Mouse (Mus musculus) CD4-positive, CD25-positive, alpha-beta regulatory T cell, adult 4 months (primary cell): ENCODE measurements around the gene 4933434E20Rik. TPM values are rescaled to one million over a fixed set of nuclear protein-coding genes. Genes with fewer than 3 reads are reported as not detected.

ENCODE experiments used
- ATAC-seq: one replicate; pipeline ENCODE4 v1.8.0; 2017
- polyA plus RNA-seq, 2 experiments: library from polyadenylated mRNA; unstranded; fragments of 100-300 nt; shearing (Covaris generic); gene quantifications; one replicate each; pipeline ENCODE4 v1.2.1; 2017

Gene 4933434E20Rik
- polyA plus RNA-seq, 2 experiments from 2014 or later = 371 to 424 TPM

DNA sequence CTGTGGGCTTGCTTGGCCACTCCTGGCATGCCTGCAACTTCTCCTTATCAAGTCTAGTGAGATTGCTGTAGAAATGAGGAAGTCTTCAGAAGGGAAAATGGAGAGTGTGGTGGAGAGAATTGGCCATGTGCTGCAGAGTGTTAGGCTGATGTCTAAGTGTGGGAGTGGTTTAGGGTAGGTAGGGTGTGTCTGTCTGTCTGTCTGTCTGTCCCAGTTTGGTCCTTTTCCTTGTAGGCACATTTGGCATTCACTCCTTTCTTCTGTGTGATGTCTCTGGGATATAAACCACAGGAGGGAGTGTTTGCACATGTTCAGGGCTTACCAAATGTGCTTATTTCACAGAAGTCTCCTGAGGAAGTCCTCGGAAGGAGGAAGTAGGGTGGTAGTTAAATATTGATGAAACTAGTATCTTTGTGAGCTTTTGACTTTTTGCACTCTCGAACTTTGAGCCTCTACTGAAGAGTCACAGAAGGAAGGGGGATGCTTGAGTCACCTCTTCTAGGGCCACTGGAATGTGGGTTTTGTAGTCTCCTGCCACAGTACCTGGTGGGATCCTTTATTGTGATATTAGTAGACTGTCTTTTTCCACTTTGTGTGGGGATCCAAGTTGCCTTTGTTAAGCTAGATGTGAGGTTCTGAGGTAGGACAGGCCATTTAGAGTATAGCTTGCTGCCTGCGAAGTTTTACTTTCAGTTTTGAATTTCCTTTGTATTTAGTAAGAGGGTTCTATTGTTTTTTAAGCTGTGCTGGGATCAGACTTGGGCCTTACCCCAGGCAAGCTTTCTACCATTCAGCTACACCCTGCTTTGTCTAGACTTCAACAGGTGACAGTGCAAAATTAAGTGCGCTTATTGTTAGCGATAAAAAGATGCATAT lies 30.2 kb downstream of the 4933434E20Rik start:
- ATAC-seq = no peak

DNA sequence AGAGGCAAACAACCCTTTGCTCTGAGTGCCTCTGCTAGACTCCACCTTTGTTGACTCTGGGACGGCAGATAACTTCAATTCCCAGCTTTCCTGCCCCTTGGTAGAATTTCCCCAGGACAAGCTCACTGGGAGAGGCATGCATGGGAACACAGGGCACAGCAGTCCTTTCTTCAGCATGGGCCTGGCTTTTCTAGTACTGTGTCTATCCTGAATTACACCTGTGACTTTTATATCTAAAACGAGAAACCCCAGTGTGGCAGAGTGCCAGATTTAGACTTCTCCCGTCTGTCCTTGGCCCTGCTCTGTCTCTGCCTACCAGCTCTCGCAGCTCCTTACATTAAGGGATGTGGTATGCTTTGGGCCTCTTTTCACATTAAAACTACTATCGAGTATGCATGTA lies 31.6 kb downstream of the 4933434E20Rik start:
- no peak for ATAC-seq

DNA sequence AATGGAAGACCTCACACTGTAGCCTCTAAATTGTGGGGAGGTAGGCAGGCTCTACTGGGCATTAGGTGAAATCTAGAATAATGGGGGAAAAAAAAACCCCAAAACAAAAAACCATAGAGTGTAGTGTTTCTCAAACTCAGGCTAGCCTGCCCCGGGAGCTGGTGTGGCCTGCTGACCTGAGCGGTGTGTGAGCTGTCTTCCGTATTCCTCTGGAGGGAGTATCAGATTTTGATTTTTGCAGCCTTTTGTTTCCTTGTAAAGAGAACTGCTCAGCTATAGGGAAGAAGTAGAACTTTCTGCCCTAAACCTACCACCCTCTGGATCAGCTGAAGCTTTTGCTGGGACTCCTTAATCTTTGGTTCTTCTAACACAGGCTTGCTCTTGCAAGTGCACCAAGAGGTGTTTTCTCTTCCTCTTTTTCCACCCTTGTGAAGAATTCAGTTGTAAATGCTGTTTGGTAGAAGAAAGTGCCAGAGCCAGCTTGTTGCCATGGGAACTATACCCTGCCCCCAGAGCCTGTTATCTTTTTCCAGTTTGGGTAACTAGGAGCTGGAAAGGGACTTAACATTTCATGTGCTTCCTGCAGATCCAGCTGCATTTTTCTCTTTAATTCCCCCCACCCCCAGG lies 32.4 kb downstream of the 4933434E20Rik start:
- ATAC-seq = no peak

DNA sequence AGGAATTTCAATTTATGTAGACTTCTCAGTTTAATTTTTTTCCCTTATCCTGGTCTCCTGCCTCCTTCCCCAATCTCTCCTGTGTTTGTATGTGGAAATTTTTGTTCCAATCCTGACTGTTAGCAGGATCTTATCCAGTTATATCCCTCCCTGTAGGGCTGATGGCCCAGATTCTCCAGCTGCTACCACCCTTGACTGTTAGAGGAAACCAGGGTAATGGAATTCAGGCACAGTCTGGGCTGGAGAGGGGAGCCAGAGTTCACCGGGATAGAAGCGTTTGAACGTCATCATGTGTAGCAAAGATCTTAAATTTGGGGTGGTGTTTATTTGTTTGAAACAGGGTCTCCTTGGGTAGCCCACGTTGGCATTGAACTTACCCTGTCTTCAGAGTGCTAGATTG lies 33.4 kb downstream of the 4933434E20Rik start:
- ATAC-seq = no peak

DNA sequence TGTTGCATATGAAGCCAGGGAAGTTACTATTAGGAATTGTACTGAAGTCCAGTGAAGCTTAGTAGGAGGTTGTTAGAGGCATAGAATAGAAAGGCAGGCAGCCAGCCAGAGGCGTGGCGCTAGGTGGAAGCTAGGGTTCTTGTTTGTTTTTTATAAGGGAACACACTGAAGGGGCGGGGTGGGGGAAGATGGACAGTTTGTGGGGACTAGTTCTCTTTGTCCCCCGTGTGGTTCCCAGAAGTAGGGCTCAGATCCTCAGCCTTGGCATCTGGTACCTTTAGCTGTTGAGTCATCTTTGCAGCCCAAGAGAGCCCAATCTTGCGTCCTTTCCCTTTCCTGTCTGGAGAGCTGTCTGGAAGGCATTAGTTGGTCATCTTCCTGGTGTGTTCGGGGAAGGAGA lies 33.8 kb downstream of the 4933434E20Rik start:
- no peak for ATAC-seq

DNA sequence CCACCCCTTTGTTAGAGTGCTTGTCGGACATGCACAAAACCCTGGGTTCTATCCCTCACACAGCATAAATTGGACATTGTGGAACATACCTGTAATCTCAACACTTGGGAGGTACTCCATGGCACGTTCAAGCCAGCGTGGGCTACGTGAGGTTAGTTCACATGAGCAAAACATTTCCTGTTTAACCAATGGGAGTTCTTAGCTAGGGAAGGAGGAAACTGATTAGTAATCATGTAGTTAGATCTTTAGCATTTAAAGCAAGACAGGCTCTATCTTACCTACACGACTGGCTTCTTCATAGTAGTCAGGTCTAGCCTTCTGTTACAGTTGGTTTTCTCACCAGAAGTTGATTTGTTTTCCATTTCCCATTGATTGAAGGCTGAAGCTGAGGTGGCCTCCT lies 34.6 kb downstream of the 4933434E20Rik start:
- peak; percentile 38 for ATAC-seq

DNA sequence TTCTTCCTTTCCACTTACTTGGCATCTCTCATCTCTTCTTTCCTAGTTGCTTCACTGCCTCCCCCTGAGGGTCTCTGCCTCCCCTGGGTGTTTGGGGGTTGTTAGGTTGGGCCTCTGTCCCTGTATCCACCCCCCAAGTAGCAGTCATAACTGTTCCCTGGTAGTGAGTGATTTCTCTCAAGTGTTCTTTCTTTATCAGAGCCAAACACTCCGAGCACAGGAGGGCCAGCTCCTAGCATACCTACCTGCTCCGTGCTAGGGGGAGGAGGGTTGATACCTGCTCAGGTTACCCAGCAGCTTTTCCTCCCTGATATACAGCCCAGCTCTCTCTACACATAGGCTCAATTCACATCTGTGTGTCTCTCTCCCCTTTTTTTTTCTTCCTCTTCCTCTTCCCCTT lies 37.2 kb downstream of the 4933434E20Rik start:
- ATAC-seq = no peak

DNA sequence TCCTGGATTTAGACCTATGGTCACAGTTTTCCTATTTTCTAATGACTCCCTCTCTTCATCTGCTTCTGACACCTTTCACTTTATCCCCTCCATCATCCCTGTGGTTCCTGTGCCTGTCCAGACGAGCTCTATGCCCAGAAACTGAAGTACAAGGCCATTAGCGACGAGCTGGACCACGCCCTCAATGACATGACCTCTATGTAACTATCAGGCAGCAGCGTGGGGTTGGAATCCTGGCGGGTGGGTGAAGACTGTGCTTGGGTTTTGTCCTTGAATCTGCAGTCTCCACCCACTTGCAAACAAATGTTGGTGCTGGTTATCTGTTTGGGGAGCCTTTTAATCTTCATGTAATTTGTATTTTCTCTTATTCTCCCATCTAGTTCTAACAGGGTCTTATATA lies 39.5 kb downstream of the 4933434E20Rik start:
- no peak for ATAC-seq

DNA sequence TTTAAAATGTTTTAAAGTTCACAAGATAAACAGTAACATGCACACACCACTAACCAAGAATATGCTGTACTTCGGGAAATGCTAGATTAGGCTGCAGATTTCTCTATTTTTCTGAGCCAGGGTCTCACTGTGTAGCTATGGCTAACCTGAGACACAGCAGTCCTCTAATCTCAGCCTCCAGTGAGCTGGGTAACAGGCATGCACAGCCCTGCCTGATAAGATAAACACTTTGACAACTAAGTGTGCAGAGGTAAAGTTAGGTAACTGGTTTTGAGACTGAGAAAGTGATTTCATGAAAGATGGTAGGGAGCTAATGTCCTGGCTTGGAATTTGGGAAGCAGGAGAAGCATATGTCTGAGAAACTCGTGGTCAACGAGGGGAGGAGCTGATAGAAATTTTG lies 43.0 kb downstream of the 4933434E20Rik start:
- ATAC-seq = no peak

DNA sequence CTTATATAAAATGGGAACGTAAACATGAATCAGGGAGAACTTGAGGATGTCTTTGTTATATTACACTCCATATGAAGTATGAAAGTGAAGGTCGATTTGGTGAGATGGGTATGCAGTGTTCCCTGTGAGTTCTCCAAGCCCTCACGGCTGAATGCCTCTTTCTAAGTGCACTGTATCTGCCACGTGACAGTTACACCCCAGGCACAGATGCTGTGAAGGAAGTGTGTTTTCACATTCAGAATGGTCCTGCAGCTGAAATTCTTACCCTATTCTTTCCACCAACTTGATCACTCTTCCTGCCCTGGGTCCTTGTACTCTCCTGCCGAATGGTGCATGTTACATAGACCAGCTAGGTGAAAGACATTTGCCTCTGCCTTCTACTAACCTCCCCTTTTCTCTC lies 46.5 kb downstream of the 4933434E20Rik start:
- no peak for ATAC-seq

DNA sequence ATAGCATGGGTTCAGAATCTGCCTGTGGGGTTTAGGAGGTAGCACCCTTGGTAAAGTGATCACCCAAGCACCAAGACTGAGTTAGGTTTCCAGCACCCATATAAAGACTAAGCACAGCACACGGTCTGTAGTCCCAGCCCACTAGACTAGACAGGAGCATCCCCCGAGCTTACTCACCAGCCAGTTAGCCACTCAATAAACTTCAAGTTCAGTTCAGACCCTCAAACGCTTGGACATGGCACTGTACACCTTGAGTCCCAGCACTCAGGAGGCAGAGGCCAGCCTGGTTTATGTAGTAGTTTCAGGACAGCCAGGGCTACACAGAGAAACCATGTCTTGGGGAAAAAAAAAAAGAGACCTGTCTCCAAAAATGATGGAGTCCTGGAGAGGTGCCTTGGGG lies 49.6 kb downstream of the 4933434E20Rik start:
- no peak for ATAC-seq

DNA sequence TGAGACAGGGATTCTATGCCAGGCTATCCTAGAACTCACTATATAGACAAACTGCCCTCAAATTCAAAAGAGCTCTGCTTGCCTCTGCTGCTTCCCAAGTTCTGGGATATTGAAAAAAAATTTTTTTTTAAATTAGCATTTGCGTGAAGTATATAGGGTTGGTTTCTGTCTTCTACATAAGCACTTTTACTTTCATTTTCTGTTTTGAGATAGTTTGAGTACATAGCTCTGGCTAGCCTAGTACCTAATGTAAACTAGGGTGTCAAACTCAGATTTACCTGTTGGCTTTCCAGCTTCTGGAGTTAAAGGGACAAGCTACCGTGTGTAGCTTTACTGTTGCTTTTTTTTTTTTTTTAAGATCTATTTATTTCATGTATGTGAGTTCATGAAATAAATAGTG lies 50.2 kb downstream of the 4933434E20Rik start:
- ATAC-seq = peak; percentile 84

DNA sequence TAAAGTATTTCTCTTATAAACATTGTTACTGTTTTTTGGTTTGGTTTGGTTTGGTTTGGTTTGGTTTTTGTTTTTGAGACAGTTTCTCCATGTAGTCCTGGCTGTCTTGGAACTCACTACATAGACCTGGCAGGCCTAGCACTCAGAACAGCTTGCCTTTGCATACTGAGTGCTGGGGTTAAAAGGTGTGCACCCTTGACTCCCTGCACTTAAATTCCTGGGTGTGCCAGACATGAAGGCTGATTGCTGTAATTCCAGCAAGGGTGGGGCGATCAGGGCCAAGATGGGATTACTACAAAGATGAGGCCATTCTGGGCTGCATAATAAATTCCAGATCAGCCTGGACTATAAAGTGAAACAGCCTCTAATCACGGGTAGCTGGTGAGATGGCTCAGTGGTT lies 50.8 kb downstream of the 4933434E20Rik start:
- no peak for ATAC-seq

DNA sequence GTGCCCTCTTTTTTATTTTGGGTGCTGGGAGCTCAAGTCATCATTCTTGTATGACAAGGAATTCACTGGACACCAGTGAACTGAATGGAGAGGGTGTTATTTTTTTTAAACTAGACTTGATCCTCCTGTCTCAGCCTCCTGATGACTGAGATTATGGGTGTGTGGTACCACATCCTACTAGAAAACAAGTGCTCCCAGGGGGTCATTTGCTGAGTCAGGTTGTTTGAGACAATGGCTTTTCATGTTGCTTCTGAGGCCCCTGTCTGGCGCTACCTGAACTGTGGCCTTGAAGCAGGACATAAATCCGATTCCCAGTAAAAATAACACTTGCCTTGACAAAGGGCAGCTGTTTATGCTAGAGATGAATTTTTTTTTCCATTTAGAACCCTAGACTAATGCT lies 51.7 kb downstream of the 4933434E20Rik start:
- ATAC-seq = no peak

DNA sequence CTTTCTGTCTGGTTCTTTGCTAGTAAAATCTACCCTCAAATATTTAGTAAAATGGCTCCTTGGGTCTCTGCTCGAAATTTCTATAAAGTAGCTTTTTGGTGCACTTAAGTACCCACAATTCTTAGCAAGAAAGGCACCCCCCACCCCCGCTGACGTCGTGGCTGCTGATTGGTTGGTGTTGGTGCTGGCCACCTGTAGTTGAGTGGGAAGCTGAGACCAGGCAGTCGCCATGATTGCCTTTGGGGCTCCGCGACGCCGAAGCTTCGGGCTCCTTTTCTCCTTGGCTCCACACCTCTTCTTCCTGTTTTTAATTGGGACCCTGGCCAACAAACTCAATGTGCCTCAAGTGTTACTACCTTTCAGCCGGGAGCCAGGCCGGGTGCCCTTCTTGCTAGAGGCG lies 52.5 kb downstream of the 4933434E20Rik start, which contains the start of gene Nup210l:
Gene Nup210l, plus strand, starts transcription at position 195 of the 400 bp plus-strand sequence.
- no peak for ATAC-seq

DNA sequence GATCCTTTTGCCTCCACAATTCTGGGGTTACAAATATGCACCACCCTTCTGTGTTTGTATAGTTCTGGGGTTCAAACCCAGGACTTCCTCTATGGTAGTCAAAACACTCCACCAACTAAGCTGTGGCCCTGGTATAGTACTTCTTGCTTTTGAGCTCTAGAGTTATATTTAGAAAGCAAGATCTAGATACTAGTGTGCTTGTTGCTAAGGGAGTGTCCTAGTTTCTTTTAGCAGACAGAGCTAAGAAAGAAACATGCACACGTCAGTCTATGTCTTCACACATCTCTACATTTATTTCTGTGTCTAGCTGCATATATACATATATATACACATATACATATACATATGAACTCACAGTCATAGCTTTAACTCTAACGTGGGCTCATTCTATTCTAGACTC lies 60.3 kb downstream of the 4933434E20Rik start:
- ATAC-seq = peak; percentile 39

DNA sequence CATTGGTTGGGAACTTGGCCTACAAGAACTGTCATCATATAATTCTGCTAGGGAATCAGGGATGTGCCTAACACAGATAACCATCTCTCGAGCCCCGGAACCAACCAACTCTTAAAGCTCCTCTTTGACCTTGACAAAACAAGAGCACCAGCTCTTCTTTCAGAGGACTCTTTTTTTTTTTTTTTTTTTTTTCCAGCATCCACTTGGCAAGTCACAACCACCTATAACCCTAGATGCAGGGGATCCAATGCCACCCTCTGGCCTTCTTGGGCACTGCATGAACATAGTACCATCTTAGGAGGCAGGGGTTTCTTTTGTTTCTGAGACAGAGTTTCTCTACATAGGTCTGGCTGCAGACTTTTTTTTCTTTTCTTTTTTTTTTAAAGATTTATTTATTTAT lies 62.9 kb downstream of the 4933434E20Rik start:
- no peak for ATAC-seq

DNA sequence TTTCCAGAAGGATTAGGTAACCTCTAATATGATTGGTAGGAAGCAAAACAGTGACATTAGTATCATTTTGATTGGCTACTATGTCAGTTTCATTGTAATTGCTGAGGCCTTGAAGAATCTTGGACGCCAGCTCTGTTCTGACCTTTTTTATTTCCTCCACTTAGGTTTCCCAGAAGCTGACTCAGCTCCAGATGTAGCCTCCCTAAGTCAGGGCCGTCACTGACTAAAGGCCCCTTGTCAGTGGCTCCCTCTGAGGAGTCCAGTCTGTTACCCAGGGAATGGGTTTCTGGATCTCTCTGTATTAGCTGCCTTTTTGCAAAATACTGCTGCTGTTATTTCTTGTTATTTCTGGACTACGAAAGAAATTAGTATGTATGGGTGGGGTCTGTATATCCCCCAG lies 64.1 kb downstream of the 4933434E20Rik start:
- ATAC-seq = no peak

Other genes with a start within 250 kb of the 4933434E20Rik start
- gene She, start 220.3 kb upstream of the 4933434E20Rik start, polyA plus RNA-seq = 10 to 100 TPM in 1 of 2 experiments, 1 to 10 TPM in 1; 8.9 to 12.5 TPM
- gene Il6ra, start 138.4 kb upstream of the 4933434E20Rik start, polyA plus RNA-seq = 10 to 100 TPM; 18.3 to 20.4 TPM
- 10 to 100 TPM; 17.8 to 24.6 TPM for gene Atp8b2, start 88.1 kb upstream of the 4933434E20Rik start, polyA plus RNA-seq
- 10 to 100 TPM; 69.2 to 70.3 TPM for gene Hax1, start 52.9 kb upstream of the 4933434E20Rik start, polyA plus RNA-seq
- 100 to 1,000 TPM; 226 to 315 TPM for gene Ubap2l, start 992 bp downstream of the 4933434E20Rik start, polyA plus RNA-seq
- 1,000 to 10,000 TPM in 1 of 2 experiments, 100 to 1,000 TPM in 1; 868 to 1,085 TPM for gene Tpm3, start 21.0 kb downstream of the 4933434E20Rik start, polyA plus RNA-seq
- gene Nup210l, start 52.5 kb downstream of the 4933434E20Rik start, polyA plus RNA-seq = under 1 TPM; 0.27 to 0.58 TPM
- gene Rps27, start 162.0 kb downstream of the 4933434E20Rik start, polyA plus RNA-seq = 1,000 to 10,000 TPM; 7,118 to 8,557 TPM
- under 1 TPM in 1 of 2 experiments, not detected in 1; 0.58 TPM for gene Rab13, start 162.1 kb downstream of the 4933434E20Rik start, polyA plus RNA-seq
- gene Jtb, start 180.0 kb downstream of the 4933434E20Rik start, polyA plus RNA-seq = 10 to 100 TPM; 60.5 to 75.2 TPM
- under 1 TPM in 1 of 2 experiments, not detected in 1; 0.20 TPM for gene Creb3l4, start 191.9 kb downstream of the 4933434E20Rik start, polyA plus RNA-seq
- gene Slc39a1, start 196.5 kb downstream of the 4933434E20Rik start, polyA plus RNA-seq = 10 to 100 TPM; 36.5 to 50.4 TPM
- gene Crtc2, start 202.5 kb downstream of the 4933434E20Rik start, polyA plus RNA-seq = 10 to 100 TPM; 34.0 to 50.6 TPM
- gene Dennd4b, start 213.5 kb downstream of the 4933434E20Rik start, polyA plus RNA-seq = 10 to 100 TPM; 17.9 to 28.0 TPM
- 10 to 100 TPM; 25.2 to 26.2 TPM for gene Gatad2b, start 241.5 kb downstream of the 4933434E20Rik start, polyA plus RNA-seq